Mouse (Mus musculus): ENCODE measurements at regions not wholly inside any gene's neighbourhood (a gene's known extent, or its start where the extent isn't known, plus 50 kb on each side); places are given as distances from the start of the nearest gene placed in this dataset.

- DNase-seq (ENCODE audit: low spot score) = no peak
These were observed 61.0 kb upstream of the Ptpn3 start for GRCm38 (mm10) chr4:57362652-57363051.

DNA sequence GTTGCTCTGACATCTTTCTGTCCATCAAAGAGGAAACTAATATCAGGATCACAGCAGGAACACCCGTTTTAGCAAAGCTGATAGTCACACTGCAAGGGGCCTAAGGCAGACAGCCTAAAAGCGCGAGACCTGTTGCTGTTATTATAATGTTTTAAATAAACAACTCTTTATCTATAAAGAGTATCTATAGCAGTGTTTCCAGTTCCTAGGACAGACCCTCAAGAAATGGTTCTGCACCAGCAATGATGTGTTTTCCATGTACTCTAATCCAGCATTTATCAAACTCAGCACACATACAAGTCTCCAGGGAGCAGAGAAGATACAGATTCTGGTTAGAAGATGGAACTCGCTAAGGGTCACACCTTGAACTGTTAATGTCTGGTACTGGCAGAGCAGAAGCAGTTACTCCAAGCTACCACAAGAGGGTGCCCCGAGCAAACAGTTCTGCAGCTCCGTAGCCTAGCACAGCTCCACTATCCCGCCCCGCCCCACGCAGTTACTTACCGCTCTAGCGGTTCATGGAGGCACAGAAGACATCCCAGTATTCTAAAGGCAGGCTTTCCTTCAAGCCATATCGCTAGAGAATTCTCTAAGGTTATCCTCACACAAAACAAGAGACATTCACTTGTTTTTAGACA, 64.2 kb upstream of the Palm2 start:
- DNase-seq (ENCODE audit: low spot score) = peak; percentile 53

GRCm38 (mm10) chr4:57377872-57378271, 56.2 kb upstream of the Palm2 start:
- DNase-seq (ENCODE audit: low spot score) = no peak

DNA sequence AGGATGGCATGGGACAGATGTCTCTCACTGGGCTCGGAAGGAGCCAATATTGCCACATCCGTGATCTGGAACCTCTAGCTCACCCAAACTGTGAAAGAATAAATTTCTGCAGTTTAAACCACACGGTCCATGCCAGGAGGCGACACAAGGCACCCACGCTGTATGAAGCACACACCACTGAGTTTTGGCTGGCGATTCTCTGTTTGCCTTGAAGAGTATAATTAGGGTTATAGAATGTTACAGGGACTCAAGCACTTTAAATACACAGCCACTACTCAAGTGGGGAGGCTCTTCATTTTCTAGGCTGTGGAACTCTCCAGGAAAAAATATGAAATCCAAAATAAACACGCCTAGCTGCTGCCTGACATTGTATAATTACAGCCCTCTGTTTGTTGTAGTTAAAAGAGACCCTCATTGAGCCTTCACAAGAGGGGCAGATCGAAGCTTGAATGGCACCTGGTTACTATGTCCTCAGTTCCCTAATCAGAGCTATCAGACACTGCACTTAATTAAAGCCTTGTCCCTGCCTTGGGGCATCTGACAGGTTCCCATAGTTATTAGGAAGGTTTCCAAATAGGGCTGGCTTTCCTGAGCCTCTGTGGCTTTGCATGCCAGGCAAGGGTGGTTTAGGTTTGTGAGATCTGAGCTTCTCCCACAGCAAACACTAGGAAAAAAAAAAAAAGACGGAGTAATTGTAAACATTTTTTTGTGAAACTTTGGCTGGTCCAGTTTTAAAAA, 53.8 kb upstream of the Palm2 start:
- DNase-seq (ENCODE audit: low spot score) = no peak

DNA sequence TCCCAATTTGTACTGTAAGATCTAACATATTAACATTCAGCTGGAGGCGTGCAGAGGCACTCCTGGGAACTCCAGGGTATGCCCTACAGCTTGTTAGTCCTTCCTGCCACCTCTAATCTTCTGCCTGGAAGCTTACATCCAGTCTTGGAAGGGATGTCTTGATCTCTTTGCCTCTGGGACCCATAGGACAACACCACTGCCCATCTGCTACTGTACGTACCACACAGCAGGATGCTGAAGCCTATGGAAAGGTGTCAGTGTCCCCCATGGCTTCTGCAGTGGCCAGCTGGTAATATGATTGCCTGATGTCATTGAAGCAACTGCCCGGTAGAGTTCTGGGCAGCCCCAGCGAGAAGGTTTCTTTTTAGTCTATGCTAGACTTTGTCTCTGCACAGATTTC, 52.7 kb upstream of the Palm2 start:
- no peak for DNase-seq (ENCODE audit: low spot score)
